Mouse (Mus musculus): ENCODE data around the gene Ppie.
"Not testable (repeated sequence)": the region's sequence is repeated elsewhere in the genome, so short reads cannot be mapped to it uniquely, and the experiment has no call there.

Ppie gene

GRCm38 (mm10) chr4:123114651-123115050, 25.1 kb downstream of the Ppie start:
- DNase-seq (ENCODE audit: low spot score), result not testable (repeated sequence)

GRCm38 (mm10) chr4:123112216-123112764, 27.5 kb downstream of the Ppie start:
- DNase-seq (ENCODE audit: low spot score), result no peak

- DNase-seq (ENCODE audit: low spot score), result not testable (repeated sequence)
Measured at GRCm38 (mm10) chr4:123111275-123111983, 28.3 kb downstream of the Ppie start.

GRCm38 (mm10) chr4:123110751-123111150, 29.0 kb downstream of the Ppie start:
- no peak for DNase-seq (ENCODE audit: low spot score)

GRCm38 (mm10) chr4:123108056-123108455, 31.7 kb downstream of the Ppie start:
- DNase-seq (ENCODE audit: low spot score), result no peak

GRCm38 (mm10) chr4:123106864-123107263, 32.9 kb downstream of the Ppie start:
- no peak for DNase-seq (ENCODE audit: low spot score)

GRCm38 (mm10) chr4:123105929-123106328, 33.8 kb downstream of the Ppie start:
- not testable (repeated sequence) for DNase-seq (ENCODE audit: low spot score)

- DNase-seq (ENCODE audit: low spot score), result no peak
Measured at GRCm38 (mm10) chr4:123105451-123105790, 34.3 kb downstream of the Ppie start.

GRCm38 (mm10) chr4:123104651-123105450, 34.9 kb downstream of the Ppie start, which contains the start of gene Bmp8b:
Bmp8b (plus strand) TSS chr4:123105165.
- peak; percentile 20 for DNase-seq (ENCODE audit: low spot score)

- DNase-seq (ENCODE audit: low spot score), result no peak
Measured at GRCm38 (mm10) chr4:123093869-123094268, 45.9 kb downstream of the Ppie start.

GRCm38 (mm10) chr4:123093064-123093776, 46.5 kb downstream of the Ppie start:
- DNase-seq (ENCODE audit: low spot score), result peak; percentile 47

- no peak for DNase-seq (ENCODE audit: low spot score)
Measured at GRCm38 (mm10) chr4:123092621-123093020, 47.1 kb downstream of the Ppie start.

GRCm38 (mm10) chr4:123086381-123086780, 53.4 kb downstream of the Ppie start:
- DNase-seq (ENCODE audit: low spot score), result no peak

- DNase-seq (ENCODE audit: low spot score), result no peak
Measured at GRCm38 (mm10) chr4:123085290-123085689, 54.5 kb downstream of the Ppie start.

- no peak for DNase-seq (ENCODE audit: low spot score)
Measured at GRCm38 (mm10) chr4:123083323-123083902, 56.3 kb downstream of the Ppie start.

GRCm38 (mm10) chr4:123082283-123083163, 57.2 kb downstream of the Ppie start:
- DNase-seq (ENCODE audit: low spot score), result peak; percentile 74

- DNase-seq (ENCODE audit: low spot score), result no peak
Measured at GRCm38 (mm10) chr4:123080791-123081190, 59.0 kb downstream of the Ppie start.

- no peak for DNase-seq (ENCODE audit: low spot score)
Measured at GRCm38 (mm10) chr4:123078231-123078630, 61.5 kb downstream of the Ppie start.

All from embryo, embryonic 10 days (tissue).